Mouse (Mus musculus): Measurements from ENCODE around the gene Slc35c2.

DNA sequence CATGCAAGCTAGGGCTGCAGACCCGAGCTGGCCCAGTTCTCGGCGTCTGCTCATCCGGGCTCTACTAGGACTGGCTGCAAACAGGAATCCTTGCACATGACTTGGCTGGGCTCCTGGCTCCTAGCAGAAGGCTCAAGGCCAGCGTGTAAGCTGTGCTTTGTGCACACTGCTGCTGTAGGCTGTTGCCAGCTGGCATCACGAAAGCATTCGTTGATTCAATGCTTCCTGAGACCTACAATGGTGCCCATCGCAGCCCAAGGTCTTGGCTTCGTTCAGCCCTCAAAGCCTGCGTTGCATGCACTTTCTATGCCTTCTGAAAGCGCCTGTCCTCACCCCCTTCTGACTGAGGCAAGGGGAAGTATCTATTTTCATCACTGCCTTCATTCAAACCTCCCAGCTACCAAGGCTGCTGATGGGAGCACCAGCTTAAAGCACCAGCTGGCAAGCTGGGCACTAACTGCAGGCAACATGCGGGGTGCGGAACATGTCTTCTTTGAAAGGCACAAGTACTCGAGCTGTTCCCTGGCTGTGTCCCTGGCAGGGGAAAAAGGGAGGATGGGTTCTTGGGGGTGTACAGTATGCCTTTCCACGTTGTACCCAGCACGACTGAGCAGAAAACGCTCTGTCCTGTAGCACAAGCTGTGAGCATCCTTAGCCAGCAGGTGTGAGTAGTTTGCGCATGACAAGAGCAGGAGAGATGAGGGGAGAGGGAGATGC, 804 bp upstream of the Slc35c2 start:
- no peak for TF ChIP-seq CTCF (IDR thresholded peaks at IDR 0.05; ENCODE audit: insufficient read depth, low read length)
- TF ChIP-seq POLR2A (IDR thresholded peaks at IDR 0.05; ENCODE audit: borderline replicate concordance, extremely low read depth, low read depth, low read length) = no peak
